Mouse (Mus musculus) neural tube, embryonic 11.5 days (tissue): ENCODE measurements around the gene Enpp3. TPM values are rescaled to one million over a fixed set of nuclear protein-coding genes. Genes with fewer than 3 reads are reported as not detected.

ENCODE experiments used
- ATAC-seq: fragments of 200-750 bp; cut with Nextera tagmentation; 2 replicates; pipeline ENCODE4 v1.8.0; 2017; ENCODE audit warnings: moderate number of reproducible peaks, mild to moderate bottlenecking, moderate TSS enrichment, moderate library complexity; ENCODE audit not compliant: insufficient read depth, low FRiP score, low TSS enrichment
- DNase-seq: peaks from one replicate; pipeline ENCODE4 v3.0.0-alpha.2; 2015; ENCODE audit warnings: low spot score
- H3K27ac ChIP-seq: fragments of 300-500 bp; sonication (generic); 2 replicates; pipeline ENCODE4 v1.5.1; 2014; ENCODE audit warnings: low read depth, mild to moderate bottlenecking, low read length
- H3K27me3 ChIP-seq: fragments of 300-500 bp; sonication (generic); 2 replicates; pipeline ENCODE4 v1.6.1; 2014; ENCODE audit warnings: mild to moderate bottlenecking, low read length, mixed read lengths; ENCODE audit not compliant: control insufficient read depth, insufficient read depth
- H3K36me3 ChIP-seq: fragments of 300-500 bp; sonication (generic); 2 replicates; pipeline ENCODE4 v1.6.1; 2014; ENCODE audit warnings: mild to moderate bottlenecking, low read length, moderate library complexity, mixed read lengths; ENCODE audit not compliant: control insufficient read depth, insufficient read depth
- H3K4me1 ChIP-seq: fragments of 300-500 bp; sonication (generic); 2 replicates; pipeline ENCODE4 v1.6.1; 2014; ENCODE audit warnings: low read length, mixed read lengths; ENCODE audit not compliant: control insufficient read depth, insufficient read depth
- H3K4me2 ChIP-seq: fragments of 300-500 bp; sonication (generic); 2 replicates; pipeline ENCODE4 v1.6.1; 2014; ENCODE audit warnings: low read depth, mild to moderate bottlenecking, moderate library complexity
- H3K4me3 ChIP-seq: fragments of 300-500 bp; sonication (generic); 2 replicates; pipeline ENCODE4 v1.5.1; 2014; ENCODE audit warnings: low read depth, low read length
- H3K9ac ChIP-seq: fragments of 300-500 bp; sonication (generic); 2 replicates; pipeline ENCODE4 v1.6.1; 2014; ENCODE audit warnings: mild to moderate bottlenecking, low read length
- H3K9me3 ChIP-seq: fragments of 300-500 bp; sonication (generic); 2 replicates; pipeline ENCODE4 v1.6.1; 2016; ENCODE audit warnings: low read length; ENCODE audit not compliant: control insufficient read depth
- WGBS: fragments of 180-500 bp; shearing (Covaris S2); extraction: QIAGEN DNeasy Blood & Tissue Kit; methylation state at CpG from one replicate; pipeline ENCODE4 v1.1.7; 2014; 5-methylcytosine and 5-hydroxymethylcytosine counted together
- polyA plus RNA-seq: library from polyadenylated mRNA; unstranded; fragments of >200 nt; fragmentation: Nextera tagmentation; extraction: Ambion mirVana; gene quantifications from 2 replicates; pipeline ENCODE4 v1.2.1, GENCODE M21; 2014

Enpp3 gene
- polyA plus RNA-seq, 1 experiment from 2014 or later, result 7.2 TPM

DNA sequence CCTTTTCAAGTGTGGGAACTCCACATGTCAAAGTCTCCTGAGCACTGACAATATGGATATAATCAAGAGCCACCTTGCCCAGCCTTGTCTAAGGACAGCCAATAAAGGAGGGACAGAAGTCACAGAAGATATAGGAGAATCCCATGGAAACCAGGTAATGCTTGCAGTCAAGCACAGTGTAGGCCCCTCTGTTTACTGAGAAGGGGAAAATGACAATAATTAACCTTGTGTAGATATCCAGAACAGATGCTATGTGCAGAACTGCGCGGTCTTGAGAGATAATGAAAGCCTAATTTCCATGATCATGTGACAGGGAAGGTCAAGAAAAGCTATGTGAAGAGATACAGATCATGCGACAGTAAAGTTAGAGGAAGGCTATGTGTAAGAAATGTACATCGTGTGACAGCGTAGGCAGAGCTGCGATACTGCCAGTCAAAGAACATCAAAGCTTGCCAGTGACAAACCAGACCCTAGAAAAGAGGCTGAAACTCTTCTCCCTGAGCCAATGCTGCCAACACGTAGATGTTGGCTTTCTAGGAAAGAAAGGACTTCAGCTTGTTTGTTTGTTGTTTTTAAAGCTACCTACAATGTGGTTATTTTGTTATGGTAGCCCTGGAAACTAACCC is 17.1 kb downstream of the Enpp3 start:
- ATAC-seq, result no peak
- Histone ChIP-seq H3K4me2 (no peak overlapping the region), H3K27ac (no peak overlapping the region)

DNA sequence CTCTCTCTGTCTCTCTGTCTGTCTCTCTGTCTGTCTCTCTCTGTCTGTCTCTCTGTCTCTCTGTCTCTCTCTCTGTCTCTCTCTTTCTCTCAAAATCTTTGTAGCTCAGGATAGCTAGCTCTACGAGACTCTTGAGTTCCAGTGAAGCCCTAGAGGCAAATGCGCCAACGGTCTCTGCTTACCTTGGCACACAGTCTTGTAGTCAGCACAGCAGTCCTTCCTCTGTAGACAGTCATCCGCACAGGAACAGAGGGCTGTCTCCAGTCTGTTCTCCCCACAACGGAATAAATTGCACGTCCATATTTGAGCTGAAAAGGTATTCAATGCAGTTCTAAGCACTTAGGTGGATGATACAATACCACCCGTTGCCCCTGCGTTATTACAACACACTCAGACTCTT is 18.0 kb downstream of the Enpp3 start:
- Histone ChIP-seq H3K4me2 (no peak overlapping the region), H3K27me3 (no peaks in the 10 kb centered on the region), H3K36me3 (no peaks in the 10 kb centered on the region), H3K27ac (no peak overlapping the region), H3K9me3 (no peaks in the 10 kb centered on the region), H3K4me3 (no peak overlapping the region), H3K4me1 (no peaks in the 10 kb centered on the region), H3K9ac (no peak overlapping the region)
- ATAC-seq (no peak), DNase-seq (no peak)
- 87% methylated on average over 8 of the region's 8 CpGs for WGBS

More for the DNA sequence above, 17.1 kb downstream of the Enpp3 start:
- Histone ChIP-seq H3K9me3 (no peaks in the 10 kb centered on the region), H3K4me1 (no peaks in the 10 kb centered on the region), H3K36me3 (no peaks in the 10 kb centered on the region), H3K9ac (no peak overlapping the region), H3K4me3 (no peak overlapping the region), H3K27me3 (no peaks in the 10 kb centered on the region)
- DNase-seq, result no peak
- 88% methylated on average over 7 of the region's 7 CpGs for WGBS

DNA sequence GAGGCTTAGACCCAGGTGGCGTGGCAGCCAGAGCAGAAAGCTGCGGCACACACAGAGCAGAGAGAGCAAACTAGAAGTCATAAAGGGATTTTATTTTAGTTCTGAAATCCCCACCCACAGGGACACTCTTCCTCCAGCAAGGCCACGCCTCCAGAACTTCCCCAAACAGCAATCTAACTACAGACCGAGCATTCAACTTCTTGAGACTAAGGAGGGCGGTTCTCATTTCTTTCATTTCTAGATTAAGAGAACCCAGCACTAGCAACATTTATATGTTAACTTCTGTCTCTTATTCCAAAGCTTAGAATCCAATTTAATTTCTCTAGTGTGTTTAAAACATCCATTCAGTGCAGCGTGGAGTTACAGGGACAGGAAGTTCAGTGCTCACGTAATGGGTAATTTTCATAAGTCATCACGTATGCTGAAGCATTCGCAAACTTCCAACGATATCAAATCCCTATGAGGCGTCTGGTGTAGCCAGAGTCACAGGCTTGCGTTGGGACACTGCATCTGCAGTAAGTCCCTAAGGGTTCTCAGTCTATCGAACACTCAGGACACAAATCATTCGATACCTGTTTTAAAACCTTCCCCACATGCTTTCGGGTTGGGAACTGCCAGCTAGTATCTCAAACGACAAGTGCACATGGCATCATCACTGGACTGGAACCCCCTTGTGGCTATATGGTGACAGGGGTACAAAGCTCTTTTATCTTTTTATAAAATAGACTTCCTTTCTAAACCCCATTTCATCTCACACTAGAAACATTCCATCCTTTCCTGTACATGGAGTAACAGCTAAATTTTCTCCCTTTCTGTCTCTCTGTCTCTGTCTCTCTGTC is 18.7 kb downstream of the Enpp3 start:
- Histone ChIP-seq H3K4me1 (no peaks in the 10 kb centered on the region), H3K27me3 (no peaks in the 10 kb centered on the region), H3K36me3 (no peaks in the 10 kb centered on the region), H3K4me3 (no peak overlapping the region), H3K9ac (no peak overlapping the region), H3K4me2 (no peak overlapping the region), H3K27ac (no peak overlapping the region), H3K9me3 (no peaks in the 10 kb centered on the region)
- 74% methylated on average over 16 of the region's 16 CpGs for WGBS
- ATAC-seq (no peak), DNase-seq (no peak)

GRCm38 (mm10) chr10:24823265-24823664 is 19.4 kb downstream of the Enpp3 start:
- ATAC-seq (no peak), DNase-seq (no peak)
- H3K4me2 ChIP-seq, result no peak overlapping the region
- H3K9me3 ChIP-seq, result no peaks in the 10 kb centered on the region
- no peak overlapping the region for H3K4me3 ChIP-seq
- no peak overlapping the region for H3K27ac ChIP-seq
- no peaks in the 10 kb centered on the region for H3K27me3 ChIP-seq
- H3K9ac ChIP-seq, result no peak overlapping the region
- H3K4me1 ChIP-seq, result no peaks in the 10 kb centered on the region
- 60% methylated on average over 1 of the region's 1 CpGs for WGBS
- H3K36me3 ChIP-seq, result no peaks in the 10 kb centered on the region

- DNase-seq (no peak), ATAC-seq (no peak)
- Histone ChIP-seq H3K27me3 (no peaks in the 10 kb centered on the region), H3K4me2 (no peak overlapping the region), H3K9me3 (no peaks in the 10 kb centered on the region), H3K9ac (no peak overlapping the region), H3K4me1 (no peaks in the 10 kb centered on the region), H3K36me3 (no peaks in the 10 kb centered on the region), H3K27ac (no peak overlapping the region), H3K4me3 (no peak overlapping the region)
- WGBS, result 97% methylated on average over 1 of the region's 1 CpGs
Measured at GRCm38 (mm10) chr10:24822842-24823241, 19.8 kb downstream of the Enpp3 start.

DNA sequence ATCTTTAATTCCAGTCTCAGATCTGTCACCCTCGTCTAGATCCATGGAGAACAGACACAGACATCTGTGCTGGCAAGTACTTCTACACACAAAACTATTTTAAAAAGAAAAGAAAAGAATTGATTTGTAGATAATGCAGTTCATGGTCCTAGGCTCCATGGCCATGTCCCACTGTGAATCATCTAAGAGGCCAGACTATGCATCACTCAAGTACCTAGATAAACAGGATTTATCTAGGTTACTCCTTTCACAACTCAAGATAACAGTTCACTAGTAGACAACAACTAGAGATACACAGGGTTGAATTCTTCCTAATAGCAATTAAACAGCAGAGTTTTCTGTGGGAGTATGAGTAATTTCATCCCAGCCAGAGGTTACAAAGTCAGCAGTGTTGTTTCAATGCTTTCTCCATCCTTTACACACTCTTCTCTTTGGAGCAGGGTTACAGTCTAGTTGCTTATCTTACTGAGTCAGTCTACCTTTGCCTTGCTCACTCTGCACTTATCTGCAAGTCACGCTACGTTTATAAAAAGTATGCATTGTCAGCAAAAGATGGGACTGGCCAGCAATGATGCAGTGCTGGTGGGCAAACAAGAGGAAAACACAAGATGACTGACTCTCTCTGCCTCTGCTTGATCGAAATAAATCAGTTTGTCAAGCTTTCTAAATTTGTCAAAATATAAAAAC is 20.5 kb downstream of the Enpp3 start:
- H3K4me2 ChIP-seq, result no peak overlapping the region
- no peak overlapping the region for H3K9ac ChIP-seq
- no peaks in the 10 kb centered on the region for H3K9me3 ChIP-seq
- H3K36me3 ChIP-seq, result no peaks in the 10 kb centered on the region
- no peak overlapping the region for H3K4me3 ChIP-seq
- no peaks in the 10 kb centered on the region for H3K27me3 ChIP-seq
- H3K27ac ChIP-seq, result no peak overlapping the region
- WGBS, result 90% methylated on average over 4 of the region's 4 CpGs
- H3K4me1 ChIP-seq, result no peaks in the 10 kb centered on the region
- DNase-seq (no peak), ATAC-seq (no peak)

DNA sequence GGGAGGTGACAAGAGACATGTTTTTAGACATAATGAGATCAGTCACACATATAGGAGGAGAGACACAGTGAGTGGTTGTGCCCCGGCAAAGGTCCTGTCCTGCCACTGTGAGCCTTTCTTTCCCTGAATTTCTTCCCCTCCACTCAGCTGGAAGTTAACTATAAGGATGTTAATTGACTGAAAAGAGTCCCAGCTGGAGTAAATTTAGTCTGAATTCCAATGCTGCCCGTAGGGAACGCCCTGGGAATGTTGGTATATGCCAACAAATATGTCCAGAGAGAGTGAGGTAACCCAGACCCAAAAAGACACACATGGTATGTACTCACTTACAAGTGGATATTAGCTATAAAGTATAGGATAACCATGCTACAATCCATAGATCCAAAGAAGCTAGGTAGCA is 23.1 kb downstream of the Enpp3 start:
- no peaks in the 10 kb centered on the region for H3K36me3 ChIP-seq
- 68% methylated on average over 3 of the region's 3 CpGs for WGBS
- no peaks in the 10 kb centered on the region for H3K4me1 ChIP-seq
- H3K9me3 ChIP-seq, result no peaks in the 10 kb centered on the region
- H3K27ac ChIP-seq, result no peak overlapping the region
- no peak overlapping the region for H3K9ac ChIP-seq
- H3K4me3 ChIP-seq, result no peak overlapping the region
- no peak overlapping the region for H3K4me2 ChIP-seq
- ATAC-seq (no peak), DNase-seq (no peak)
- H3K27me3 ChIP-seq, result no peaks in the 10 kb centered on the region

- DNase-seq (no peak), ATAC-seq (no peak)
- no peak overlapping the region for H3K27ac ChIP-seq
- H3K9ac ChIP-seq, result no peak overlapping the region
- H3K27me3 ChIP-seq, result no peaks in the 10 kb centered on the region
- no peaks in the 10 kb centered on the region for H3K4me1 ChIP-seq
- WGBS, result 57% methylated on average over 10 of the region's 10 CpGs
- H3K4me2 ChIP-seq, result no peak overlapping the region
- H3K36me3 ChIP-seq, result no peaks in the 10 kb centered on the region
- no peak overlapping the region for H3K4me3 ChIP-seq
- H3K9me3 ChIP-seq, result no peaks in the 10 kb centered on the region
Measured at GRCm38 (mm10) chr10:24810639-24811038, 32.0 kb downstream of the Enpp3 start.
